Mouse (Mus musculus) T-helper 2 cell (primary cell): ENCODE data around the gene Ednra.

Source experiments
- in situ Hi-C: fragments of 300-600 bp; cut with MboI, MseI; formaldehyde crosslinking; loops from one replicate; pipeline ENCODE4 v1.15.1; 2025; ENCODE audit warnings: high pct_unique_total_duplicates

Ednra gene

DNA sequence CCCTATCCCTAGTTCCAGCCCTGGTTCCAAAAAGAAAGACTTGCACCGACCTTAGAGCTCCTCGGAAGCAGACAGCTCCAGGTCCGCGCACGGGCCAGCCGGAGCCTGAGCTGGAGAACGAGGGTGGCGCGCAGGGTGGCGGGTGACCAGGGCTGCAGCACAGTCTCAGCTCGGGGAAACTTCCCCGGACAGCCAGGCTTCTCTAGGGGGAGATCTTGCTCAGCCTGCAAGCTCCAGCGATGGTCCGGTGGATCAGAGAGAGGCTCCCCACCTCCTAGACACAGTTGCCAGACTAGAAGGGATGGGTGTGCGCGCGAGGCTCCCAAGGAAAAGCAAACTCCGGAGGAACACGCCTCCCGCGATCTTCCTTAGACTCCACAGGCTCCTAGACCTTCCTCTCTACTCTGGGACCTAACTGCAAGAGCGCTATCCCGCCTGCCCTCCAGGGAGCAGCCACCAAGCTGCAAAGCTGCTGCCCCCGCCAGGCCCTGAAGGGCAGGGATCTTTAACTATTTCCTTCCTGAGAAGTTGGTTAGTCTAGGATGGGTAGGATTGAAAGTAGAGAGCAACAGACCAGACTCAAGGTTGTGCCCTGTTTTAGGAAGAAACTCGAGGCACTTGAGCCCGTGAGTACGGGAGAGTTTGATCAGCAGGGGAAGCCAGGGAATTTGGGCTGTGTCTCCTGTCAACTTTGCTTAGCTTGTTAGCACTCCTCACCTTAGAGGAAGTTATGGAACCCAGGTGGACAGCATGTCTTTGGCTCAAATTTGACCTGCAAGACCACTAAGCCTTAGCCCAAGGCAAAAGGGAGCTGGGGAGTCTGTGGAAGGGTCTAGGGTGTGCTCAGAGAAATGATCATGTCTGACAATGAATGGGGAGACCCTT is at the start of gene Ednra:
TSS of gene Ednra (minus strand) at position 419 of the 885 bp plus-strand sequence.
- in situ Hi-C loops: no loop called here

DNA sequence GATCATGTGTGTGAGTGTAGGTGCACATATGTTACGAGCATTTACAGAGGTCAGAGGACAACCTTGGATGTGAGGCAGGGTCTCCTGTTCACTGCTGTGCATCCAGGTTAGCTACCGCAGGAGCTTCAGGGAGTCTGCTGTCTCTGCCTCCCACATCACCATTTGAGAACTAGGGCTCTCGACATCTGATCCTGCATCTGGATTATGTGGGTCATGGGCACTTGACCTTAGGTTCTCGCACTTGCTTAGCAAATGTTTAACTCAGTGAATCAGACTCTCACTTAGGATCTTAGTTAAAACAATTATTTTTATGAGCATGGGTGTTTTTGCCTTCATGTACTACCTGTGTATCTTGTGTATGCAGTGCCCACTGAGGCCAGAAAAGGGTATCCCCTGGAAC is 49.6 kb upstream of the Ednra start:
- in situ Hi-C loops: no loop called here

DNA sequence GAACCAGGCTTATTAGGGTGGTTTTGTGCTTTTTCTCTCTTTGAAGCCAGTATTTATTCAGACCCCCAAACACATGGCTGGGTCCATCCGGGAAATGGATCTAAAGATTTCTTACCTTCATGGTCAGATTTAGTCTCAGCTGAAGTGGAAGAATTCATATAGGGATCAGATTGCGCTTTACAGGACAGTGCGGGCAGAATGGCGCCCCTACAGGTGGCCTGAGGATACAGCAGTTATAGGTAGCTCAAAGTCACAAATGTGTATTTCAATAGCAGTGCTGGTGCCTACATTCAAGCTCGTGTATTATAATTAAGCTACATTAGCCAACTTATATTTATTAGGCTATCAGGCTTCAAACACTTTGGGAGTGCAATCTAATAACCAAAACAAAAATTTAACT is 49.0 kb upstream of the Ednra start:
- in situ Hi-C loops: no loop called here

DNA sequence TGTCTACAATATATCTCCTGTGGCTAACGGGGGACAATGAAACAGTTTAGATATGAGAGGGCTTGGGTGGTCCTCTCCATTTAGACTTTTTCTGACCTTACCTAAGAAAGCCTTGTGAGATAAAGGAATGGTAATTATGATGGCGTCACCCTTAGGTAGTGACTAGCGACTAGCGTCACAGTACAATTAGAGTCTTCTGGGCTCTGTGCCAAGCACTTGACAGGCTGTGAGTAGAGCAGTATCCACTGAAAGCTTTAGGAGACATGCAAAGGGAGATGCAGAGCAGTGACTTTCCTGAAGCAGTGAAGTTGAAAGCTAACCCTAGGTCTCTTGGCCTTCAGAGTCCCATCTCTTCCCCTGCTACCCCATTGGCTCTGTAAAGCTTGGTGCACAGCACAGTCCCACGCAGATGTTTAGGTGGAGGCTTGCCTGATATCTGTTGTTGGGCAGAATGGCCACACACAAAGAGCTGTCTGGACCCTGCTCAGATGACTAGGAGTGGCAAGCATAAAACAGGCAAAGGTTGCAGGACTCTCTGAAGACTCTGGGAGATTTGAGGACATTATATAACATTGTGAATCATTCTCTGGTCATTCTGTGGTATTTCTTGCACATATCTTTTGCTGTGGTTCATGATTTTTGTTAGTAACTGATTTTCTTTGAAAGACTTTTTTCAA is 48.1 kb upstream of the Ednra start:
- in situ Hi-C loops: no loop called here

DNA sequence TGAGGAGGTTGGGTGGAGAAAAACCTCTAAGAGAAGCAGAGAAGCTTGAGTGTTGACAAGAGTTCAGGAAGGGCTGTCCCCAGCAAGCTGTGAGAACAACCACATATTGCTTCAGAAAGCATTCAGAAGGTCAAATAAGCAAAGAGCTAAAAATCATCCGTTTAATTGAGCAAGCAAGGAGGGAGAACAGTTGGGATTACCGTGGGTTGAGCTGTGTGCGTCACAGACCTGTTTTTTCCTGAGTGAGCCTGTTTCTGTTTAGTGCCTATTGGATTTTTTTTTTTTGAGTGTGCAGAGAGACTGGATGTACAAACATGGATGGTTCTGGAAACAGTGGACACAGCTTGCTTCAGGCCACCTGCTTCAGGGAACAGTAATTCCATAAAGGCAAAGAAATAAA is 46.7 kb upstream of the Ednra start:
- in situ Hi-C loops: no loop called here

DNA sequence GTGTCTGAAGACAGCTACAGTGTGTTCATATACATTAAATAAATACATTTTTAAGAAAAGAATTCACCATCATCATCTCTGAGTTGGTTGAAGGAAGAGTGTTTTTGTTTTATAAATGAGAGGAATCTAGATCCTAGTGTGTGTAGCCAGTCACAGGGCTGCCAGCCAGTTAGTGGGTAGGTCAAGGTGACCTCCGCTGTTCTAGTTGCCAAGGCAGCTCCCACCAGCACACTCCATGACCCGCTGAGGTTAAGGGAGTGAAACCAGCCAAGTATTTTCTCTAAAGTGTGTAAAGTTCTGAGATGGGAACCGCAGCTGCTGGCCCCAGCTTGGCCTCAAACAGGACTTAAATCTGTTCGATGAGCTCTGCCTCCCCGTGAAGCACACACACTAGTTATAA is 44.7 kb upstream of the Ednra start:
- in situ Hi-C loops: no loop called here

DNA sequence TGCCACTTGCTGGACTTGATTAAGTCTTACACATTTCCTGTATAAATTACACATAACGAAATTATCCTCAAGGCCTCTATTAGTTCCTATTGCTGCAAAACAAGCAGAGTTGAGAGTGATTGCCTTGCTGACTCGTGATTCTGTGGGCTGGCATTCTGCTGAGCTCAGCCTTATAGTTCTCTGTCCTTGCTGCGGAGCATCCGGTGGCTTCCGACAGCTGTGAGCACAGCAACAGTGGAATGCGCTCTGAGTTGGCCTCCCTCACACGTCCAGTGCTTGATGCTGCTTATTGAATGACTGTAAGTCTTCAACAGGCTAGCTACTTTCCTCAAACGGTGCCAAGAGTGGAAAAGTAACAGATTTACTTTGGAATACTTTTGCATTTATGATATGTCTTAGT is 40.0 kb upstream of the Ednra start:
- in situ Hi-C loops: no loop called here

DNA sequence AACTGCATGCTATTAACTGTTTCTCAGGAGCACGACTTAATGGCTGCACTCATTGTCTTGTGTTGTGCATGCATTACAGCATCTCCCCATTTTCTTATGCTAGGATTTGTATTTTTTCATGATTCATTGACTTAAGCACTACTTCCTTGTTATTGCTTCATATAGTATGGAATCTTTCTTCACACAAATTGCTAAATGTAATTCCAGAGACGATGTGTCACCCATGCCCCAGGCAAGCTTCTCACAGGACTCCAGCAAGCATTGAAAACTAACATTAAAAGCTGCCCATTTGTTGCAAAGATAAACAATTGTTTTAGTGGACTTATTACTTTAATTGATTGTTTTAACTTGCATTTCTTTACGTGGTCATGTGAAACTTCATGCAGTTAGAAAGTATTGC is 38.7 kb upstream of the Ednra start:
- in situ Hi-C loops: no loop called here

DNA sequence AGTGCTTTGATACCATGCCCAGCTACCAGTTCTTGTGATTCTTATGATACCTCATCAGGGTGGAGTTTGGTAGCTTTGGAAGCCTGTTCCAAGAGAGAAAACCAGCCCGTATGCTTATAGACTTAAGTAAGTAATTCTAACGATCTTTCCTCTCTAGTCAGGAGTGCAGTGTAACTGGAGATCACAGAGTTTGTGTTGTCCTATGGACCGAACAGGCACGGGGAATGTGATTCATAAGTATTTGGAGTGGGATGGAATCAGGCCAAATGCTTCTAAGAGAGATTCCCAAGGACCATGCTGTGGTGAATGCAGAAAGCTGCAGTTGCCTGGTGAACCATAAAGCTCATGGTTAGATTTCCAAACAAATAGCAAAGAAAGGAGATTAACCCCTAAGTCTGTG is 31.2 kb upstream of the Ednra start:
- in situ Hi-C loops: no loop called here

DNA sequence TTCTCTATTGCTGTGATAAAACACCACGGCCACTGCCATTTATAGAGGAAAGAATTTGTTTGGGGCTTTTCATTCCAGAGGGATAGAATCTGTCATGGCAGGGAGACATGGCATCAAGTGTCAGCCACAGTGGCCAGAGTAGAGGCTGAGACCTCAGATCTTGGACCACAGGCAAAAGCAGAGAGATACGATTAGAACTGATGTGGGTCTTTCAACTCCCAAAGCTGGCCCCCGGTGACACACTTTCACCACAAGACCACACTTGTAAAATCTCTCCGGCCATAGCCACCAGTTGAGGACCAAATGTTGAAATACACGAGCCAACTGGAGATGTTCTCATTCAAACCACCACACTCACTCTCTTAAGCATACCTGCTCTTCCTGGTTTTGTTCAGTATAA is 29.5 kb upstream of the Ednra start:
- in situ Hi-C loops: no loop called here

DNA sequence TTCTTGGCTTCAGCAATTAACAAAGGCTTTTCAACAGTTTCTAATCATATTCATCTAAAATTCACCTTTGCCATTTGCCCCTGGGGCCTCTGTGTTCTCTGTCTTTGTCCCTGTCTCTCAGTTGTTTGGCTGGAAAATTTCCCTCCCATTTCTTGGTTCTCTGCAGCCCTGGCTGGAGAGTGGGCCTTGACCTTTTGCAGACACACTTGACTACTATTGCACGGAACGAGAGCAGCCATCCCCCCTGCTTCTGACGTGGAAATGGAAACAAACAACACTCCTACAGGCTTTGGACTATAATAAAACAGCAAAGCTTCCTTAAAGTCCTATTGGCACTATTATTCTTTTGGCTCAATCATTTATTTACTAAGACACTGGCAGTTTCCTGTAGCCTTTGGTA is 27.8 kb upstream of the Ednra start:
- in situ Hi-C loops: no loop called here

DNA sequence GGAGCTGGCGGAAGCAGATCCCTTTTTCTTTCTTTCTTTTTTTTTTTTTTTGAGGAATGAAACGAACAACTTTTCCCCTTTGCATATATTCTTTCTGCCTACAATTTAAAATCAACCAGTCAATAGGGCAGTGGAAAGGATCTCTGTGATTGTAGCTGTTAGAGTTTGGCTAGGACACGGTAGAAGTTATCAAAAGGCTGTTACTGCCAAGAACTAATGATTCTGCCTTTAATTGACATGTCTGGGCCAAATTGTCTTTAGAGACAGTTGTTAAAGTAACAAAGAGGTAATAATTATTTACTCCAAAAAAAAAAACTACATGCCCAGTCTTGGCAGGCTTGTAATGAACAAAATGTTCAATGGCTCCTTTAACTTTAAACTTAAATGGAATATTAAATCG is 26.1 kb upstream of the Ednra start:
- in situ Hi-C loops: no loop called here

DNA sequence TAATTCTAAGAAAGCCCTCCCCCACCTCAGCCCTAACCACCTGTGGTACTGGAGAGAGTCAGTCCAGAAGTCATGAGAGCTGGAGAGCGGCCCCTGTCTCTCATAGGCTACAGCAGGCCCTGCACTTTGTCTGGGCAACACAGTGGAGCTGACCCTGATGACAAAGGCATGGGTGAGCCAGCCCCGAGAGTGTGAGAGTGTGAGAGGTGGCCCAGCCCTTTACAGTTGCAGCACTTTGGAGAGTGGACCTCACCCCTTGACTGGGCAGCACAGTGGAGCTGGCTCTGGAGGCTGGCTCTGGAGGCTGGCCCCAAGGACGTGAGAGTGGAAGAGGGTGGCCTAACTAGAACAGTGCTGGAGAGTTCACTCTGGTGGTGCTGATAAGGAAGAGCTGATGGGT is 20.2 kb upstream of the Ednra start:
- in situ Hi-C loops: no loop called here

DNA sequence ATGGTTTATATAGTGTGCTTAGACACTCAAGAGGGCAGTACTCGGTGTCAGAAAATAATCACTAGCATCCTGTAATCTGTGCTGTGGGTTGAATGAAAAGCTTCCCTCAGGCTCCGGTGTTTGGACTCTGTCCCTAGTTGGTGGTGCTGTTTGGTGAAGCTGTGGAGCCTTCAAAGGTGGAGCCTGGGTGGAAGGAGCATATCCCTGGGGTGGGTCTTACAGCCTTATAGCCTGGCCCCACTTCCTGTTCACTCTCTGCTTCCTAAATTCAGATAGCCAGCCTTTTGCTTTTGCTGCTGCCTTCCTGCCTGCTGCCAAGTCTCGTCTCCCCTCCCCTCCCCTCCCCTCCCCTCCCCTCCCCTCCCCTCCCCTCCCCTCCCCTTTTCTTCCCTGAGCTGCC is 18.1 kb upstream of the Ednra start:
- in situ Hi-C loops: no loop called here

DNA sequence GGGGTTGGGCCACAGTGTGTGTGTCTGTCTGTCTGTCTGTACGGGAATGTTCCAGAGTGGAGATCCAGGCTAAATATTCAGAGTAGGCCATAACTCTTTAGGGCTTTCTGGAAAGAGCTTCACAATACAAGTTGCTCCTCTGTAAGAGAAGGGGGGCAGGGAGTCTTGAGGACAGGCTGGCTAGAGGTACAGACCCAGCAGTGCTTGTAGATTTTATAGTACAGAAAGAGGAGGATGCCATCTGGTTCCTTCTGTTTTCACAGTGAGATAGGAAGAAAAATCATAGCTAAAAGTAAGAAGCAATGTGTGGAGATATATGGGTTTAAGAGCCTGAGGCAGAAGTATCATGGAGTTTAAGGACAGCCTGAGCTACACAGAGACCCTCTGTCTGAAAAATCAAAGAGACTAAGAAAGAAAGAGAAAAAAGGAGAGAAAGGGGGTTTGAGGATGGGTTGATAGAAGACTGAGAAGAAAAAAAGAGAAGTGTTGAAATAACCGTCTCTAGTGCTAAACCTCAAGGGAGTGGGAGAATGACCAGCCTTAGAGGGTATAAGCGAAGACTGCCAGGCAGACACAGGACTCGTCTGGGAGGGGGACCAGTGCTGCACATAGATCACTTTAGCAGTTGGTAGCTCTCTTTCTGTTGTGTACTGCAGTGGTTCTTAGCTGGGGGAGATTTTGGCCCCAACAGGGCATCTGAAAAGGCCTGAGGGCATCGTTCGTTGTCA is 16.9 kb upstream of the Ednra start:
- in situ Hi-C loops: no loop called here

DNA sequence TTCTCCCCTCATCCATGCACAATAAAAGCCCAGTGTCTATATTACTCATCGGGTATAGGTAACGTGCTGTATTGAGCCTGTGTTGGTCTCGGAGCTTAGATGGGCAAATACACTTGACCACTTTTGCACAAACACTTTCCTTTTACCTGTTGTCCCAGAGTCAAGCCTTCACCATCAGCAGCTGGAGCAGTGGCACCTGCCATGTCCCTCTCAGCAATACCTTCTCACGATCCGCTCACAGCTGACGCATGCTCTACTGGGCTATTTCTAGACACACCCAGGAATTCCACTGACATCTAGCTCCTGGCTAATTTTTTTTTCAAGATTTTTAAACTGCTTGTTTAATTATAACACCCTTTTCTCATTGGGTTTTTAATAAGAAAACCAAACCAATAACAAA is 14.2 kb upstream of the Ednra start:
- in situ Hi-C loops: no loop called here

DNA sequence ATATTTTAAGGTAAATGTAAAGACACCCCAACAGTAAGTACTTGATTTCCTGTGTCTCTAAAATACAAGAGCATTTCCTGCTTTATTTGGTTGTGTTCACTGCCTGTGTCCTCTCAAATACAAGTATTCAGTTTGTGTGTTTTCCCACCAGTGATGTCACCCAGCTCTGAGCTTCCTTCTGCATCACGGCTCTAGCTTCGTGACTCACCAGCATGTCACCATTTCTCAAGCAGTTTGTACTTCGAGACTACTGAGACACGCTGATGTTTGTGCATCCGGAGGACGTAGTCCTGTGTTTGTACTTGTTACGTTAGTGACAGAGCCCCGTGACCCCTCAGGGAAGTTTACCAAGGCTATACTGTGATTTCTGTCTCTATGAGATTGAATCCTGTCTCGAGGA is 13.1 kb upstream of the Ednra start:
- in situ Hi-C loops: no loop called here

DNA sequence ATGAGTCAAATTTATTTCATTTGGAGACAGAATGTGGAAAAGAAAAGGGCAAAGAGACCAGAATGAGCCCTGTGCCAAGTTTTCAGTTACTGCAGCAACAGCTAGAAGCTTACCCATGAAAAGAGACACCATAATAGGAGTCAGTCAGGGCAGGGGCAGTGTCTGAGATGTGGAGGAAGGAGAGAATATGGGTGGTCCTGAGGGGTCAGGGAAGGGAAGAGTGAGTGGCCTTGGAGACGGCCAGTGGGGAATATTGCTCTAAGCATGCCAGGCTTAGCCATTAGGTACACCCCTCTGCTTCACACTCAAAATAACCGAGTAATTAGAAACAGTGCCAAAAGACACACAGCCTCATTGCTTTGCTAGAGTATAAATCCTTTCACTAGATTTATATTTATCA is 9.5 kb upstream of the Ednra start:
- in situ Hi-C loops: no loop called here

DNA sequence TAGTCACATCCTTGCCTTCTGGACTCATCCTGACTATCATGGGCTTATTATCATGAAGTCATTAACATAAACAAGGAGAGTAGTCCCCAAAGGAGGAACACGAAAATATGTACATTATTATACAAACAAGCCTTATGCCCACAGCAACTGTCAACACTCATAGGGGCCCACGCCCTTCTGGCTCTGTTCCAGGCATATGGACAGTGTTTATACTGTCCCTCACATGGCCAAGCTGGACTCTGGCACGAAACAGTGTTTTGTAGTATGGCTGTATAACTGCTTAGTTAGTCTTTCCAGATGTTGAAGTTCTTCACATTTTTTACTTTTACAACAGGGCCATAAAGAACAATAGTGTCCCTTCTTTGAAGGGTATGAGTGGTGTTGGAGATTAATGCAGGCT is 8.7 kb upstream of the Ednra start:
- in situ Hi-C loops: no loop called here

DNA sequence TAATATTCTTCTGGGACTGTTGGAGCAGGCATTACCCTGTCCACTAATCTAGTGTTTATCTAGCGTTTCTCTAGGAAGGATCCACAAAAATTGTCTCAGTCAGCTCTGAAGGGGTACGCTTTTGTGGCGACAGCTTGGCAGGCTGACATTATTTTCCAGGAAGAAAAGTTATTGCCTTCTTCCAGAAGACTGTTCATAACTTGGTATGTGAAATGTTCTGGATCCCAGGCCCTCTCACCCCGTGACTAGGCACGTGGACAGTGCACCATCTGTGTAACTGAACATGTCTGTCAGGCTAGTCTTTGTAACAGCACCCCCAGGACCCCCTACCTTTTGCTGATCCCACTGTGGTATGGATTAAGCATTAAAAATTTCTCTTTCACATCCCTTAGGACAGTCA is 1.1 kb upstream of the Ednra start:
- in situ Hi-C loops: no loop called here

DNA sequence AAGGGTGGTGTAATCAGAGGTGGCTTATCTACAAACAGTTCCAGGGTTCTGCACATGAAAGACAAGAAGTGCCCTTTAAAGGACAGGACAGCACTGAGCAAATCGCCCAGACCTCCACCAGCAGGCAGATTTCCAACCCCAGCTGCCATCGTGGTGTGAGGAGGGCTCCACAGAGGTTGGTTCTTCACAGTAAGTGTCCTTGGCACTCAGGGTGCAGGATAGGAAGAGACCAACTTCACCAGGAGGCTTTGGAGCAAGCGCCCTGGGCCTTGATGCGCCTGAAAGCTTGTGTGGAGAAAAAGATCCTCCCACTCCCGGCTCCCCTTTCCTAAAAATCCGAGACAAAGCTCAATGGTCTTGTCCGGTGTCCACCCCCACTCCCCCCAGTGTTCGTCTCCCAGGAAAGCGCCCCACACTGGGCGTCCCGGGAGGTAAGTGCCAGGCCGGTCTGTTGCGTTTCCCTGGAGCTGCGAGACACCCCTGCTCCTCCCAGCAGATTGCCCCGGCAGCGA is 674 bp downstream of the Ednra start:
- in situ Hi-C loops: no loop called here

DNA sequence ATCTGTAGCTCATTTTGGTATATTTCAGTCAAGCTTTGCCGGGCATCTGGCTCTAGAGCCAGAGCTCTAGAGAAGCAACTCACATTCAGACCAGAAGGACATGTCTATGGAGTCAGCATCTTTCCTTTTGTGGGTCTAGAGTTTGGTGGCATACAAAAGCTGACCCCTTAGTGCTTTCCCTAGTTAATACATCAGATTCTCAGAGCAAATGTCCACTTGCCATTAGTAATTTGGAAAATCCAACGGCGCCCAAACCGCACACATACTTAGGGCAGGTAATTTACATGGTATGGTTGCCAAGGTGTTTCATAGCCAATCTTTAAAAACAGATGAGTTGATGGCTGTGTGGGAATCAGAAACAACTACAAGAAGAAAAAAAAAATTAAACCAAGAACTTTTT is 1.2 kb downstream of the Ednra start:
- in situ Hi-C loops: no loop called here

DNA sequence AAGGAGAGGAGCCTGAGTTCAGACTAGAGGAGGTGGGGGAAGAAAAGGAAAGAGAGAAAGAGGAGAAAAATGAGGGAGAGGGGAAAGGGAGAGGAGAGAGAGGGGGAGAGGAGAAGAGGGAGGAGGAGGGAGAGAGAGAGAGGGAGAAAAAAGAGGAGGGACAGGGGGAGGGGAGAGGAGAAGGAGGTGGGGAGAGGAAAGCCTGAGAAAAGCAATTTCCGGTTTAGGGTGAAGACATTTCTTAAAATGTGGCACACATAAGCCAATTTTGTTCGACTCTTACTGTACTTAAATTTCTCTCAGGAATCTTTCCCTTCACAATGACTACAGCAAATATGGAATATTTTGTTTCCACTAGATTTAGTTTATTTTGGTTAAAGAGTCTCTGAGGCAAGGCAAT is 5.3 kb downstream of the Ednra start:
- in situ Hi-C loops: no loop called here
